Mouse (Mus musculus): ENCODE results near the gene Lpin2. TPM values are rescaled to one million over a fixed set of nuclear protein-coding genes. Genes with fewer than 3 reads are reported as not detected.

Gene Lpin2
- polyA plus RNA-seq, 2 experiments, result 31.4 to 36.1 TPM

GRCm38 (mm10) chr17:71145248-71145961, 37.0 kb upstream of the Lpin2 start:
- no peak overlapping the region for H3K4me2 ChIP-seq (replicated peaks; ENCODE audit: low read depth, low read length, severe bottlenecking)
- H3K27ac ChIP-seq (replicated peaks; ENCODE audit: low read depth, low read length), result no peak overlapping the region
- ATAC-seq (ENCODE audit: low FRiP score, low read depth) (no peak), DNase-seq (ENCODE audit: low spot score) (no peak)
- H3K9ac ChIP-seq (ENCODE audit: low read depth, low read length, severe bottlenecking), result no peak overlapping the region
- H3K27me3 ChIP-seq (ENCODE audit: control insufficient read depth, insufficient read depth, low read length), result no peaks in the 10 kb centered on the region
- 87% methylated on average over 1 of the region's 1 CpGs for WGBS
- no peak for TF ChIP-seq POLR2A (IDR thresholded peaks at IDR 0.05; ENCODE audit: borderline replicate concordance, extremely low read depth, insufficient read depth, insufficient read length)
- no peaks in the 10 kb centered on the region for H3K4me1 ChIP-seq (ENCODE audit: control insufficient read depth, insufficient read depth, low read length)
- no peak overlapping the region for H3K4me3 ChIP-seq (replicated peaks; ENCODE audit: low read length)
- H3K36me3 ChIP-seq (ENCODE audit: control insufficient read depth, insufficient read depth, low read length), result no peaks in the 10 kb centered on the region
- H3K9me3 ChIP-seq (ENCODE audit: control insufficient read depth, low read length), result no peaks in the 10 kb centered on the region

- no peak overlapping the region for H3K4me2 ChIP-seq (replicated peaks; ENCODE audit: low read depth, low read length, severe bottlenecking)
- H3K27me3 ChIP-seq (ENCODE audit: control insufficient read depth, insufficient read depth, low read length), result no peaks in the 10 kb centered on the region
- H3K9me3 ChIP-seq (ENCODE audit: control insufficient read depth, low read length), result no peaks in the 10 kb centered on the region
- no peak overlapping the region for H3K9ac ChIP-seq (ENCODE audit: low read depth, low read length, severe bottlenecking)
- 55% methylated on average over 4 of the region's 4 CpGs for WGBS
- H3K4me1 ChIP-seq (ENCODE audit: control insufficient read depth, insufficient read depth, low read length), result peaks cover 9% of the 10 kb centered on the region; the same call in 1 of the 2 replicates
- no peak overlapping the region for H3K27ac ChIP-seq (replicated peaks; ENCODE audit: low read depth, low read length)
- no peak overlapping the region for H3K4me3 ChIP-seq (replicated peaks; ENCODE audit: low read length)
- ATAC-seq (ENCODE audit: low FRiP score, low read depth) (peak; percentile 79), DNase-seq (ENCODE audit: low spot score) (peak; percentile 20)
- no peaks in the 10 kb centered on the region for H3K36me3 ChIP-seq (ENCODE audit: control insufficient read depth, insufficient read depth, low read length)
- no peak for TF ChIP-seq POLR2A (IDR thresholded peaks at IDR 0.05; ENCODE audit: borderline replicate concordance, extremely low read depth, insufficient read depth, insufficient read length)
These were observed 29.0 kb upstream of the Lpin2 start for GRCm38 (mm10) chr17:71153356-71153755.

- Histone ChIP-seq H3K4me3 (replicated peaks; ENCODE audit: low read length) (no peak overlapping the region), H3K36me3 (ENCODE audit: control insufficient read depth, insufficient read depth, low read length) (no peaks in the 10 kb centered on the region), H3K4me2 (replicated peaks; ENCODE audit: low read depth, low read length, severe bottlenecking) (no peak overlapping the region), H3K9me3 (ENCODE audit: control insufficient read depth, low read length) (no peaks in the 10 kb centered on the region), H3K27me3 (ENCODE audit: control insufficient read depth, insufficient read depth, low read length) (no peaks in the 10 kb centered on the region), H3K4me1 (ENCODE audit: control insufficient read depth, insufficient read depth, low read length) (peaks cover 26% of the 10 kb centered on the region), H3K27ac (replicated peaks; ENCODE audit: low read depth, low read length) (no peak overlapping the region), H3K9ac (ENCODE audit: low read depth, low read length, severe bottlenecking) (no peak overlapping the region)
- DNase-seq (ENCODE audit: low spot score) (no peak), ATAC-seq (ENCODE audit: low FRiP score, low read depth) (no peak)
- WGBS, result 48% methylated on average over 1 of the region's 1 CpGs
- no peak for TF ChIP-seq POLR2A (IDR thresholded peaks at IDR 0.05; ENCODE audit: borderline replicate concordance, extremely low read depth, insufficient read depth, insufficient read length)
These were observed 27.1 kb upstream of the Lpin2 start for GRCm38 (mm10) chr17:71155271-71155670.

- peak; percentile 59 for DNase-seq (ENCODE audit: low spot score)
These were observed 23.2 kb upstream of the Lpin2 start for GRCm38 (mm10) chr17:71159152-71159567.

GRCm38 (mm10) chr17:71159720-71160119, 22.6 kb upstream of the Lpin2 start:
- Histone ChIP-seq H3K4me1 (ENCODE audit: control insufficient read depth, insufficient read depth, low read length) (peaks cover 17% of the 10 kb centered on the region), H3K4me3 (replicated peaks; ENCODE audit: low read length) (no peak overlapping the region), H3K27ac (replicated peaks; ENCODE audit: low read depth, low read length) (peak overlapping the region; percentile 79), H3K9ac (ENCODE audit: low read depth, low read length, severe bottlenecking) (peak overlapping the region; percentile 1; the same call in 1 of the 2 replicates), H3K4me2 (replicated peaks; ENCODE audit: low read depth, low read length, severe bottlenecking) (no peak overlapping the region), H3K36me3 (ENCODE audit: control insufficient read depth, insufficient read depth, low read length) (no peaks in the 10 kb centered on the region), H3K9me3 (ENCODE audit: control insufficient read depth, low read length) (no peaks in the 10 kb centered on the region), H3K27me3 (ENCODE audit: control insufficient read depth, insufficient read depth, low read length) (no peaks in the 10 kb centered on the region)
- WGBS, result 33% methylated on average over 8 of the region's 8 CpGs
- ATAC-seq (ENCODE audit: low FRiP score, low read depth) (no peak), DNase-seq (ENCODE audit: low spot score) (peak; percentile 32)
- no peak for TF ChIP-seq POLR2A (IDR thresholded peaks at IDR 0.05; ENCODE audit: borderline replicate concordance, extremely low read depth, insufficient read depth, insufficient read length)

More at GRCm38 (mm10) chr17:71159152-71159567, 23.2 kb upstream of the Lpin2 start:
- no peak overlapping the region for H3K4me3 ChIP-seq (replicated peaks; ENCODE audit: low read length)
- H3K4me2 ChIP-seq (replicated peaks; ENCODE audit: low read depth, low read length, severe bottlenecking), result no peak overlapping the region
- no peak for TF ChIP-seq POLR2A (IDR thresholded peaks at IDR 0.05; ENCODE audit: borderline replicate concordance, extremely low read depth, insufficient read depth, insufficient read length)
- H3K27me3 ChIP-seq (ENCODE audit: control insufficient read depth, insufficient read depth, low read length), result no peaks in the 10 kb centered on the region
- peaks cover 20% of the 10 kb centered on the region for H3K4me1 ChIP-seq (ENCODE audit: control insufficient read depth, insufficient read depth, low read length)
- no peaks in the 10 kb centered on the region for H3K9me3 ChIP-seq (ENCODE audit: control insufficient read depth, low read length)
- ATAC-seq (ENCODE audit: low FRiP score, low read depth), result peak; percentile 42; the same call in 1 of the 2 replicates
- 2% methylated on average over 4 of the region's 4 CpGs for WGBS
- peak overlapping the region; percentile 79 for H3K27ac ChIP-seq (replicated peaks; ENCODE audit: low read depth, low read length)
- H3K36me3 ChIP-seq (ENCODE audit: control insufficient read depth, insufficient read depth, low read length), result no peaks in the 10 kb centered on the region
- peak overlapping the region; percentile 28; the same call in 1 of the 2 replicates for H3K9ac ChIP-seq (ENCODE audit: low read depth, low read length, severe bottlenecking)

Measured in limb, embryonic 14.5 days (tissue).